Mouse (Mus musculus) liver, embryonic 14.5 days (tissue): ENCODE results near the gene Pgbd5.

Experiments used
- CTCF ChIP-seq: IDR thresholded peaks from 2 replicates; pipeline ENCODE4 v1.5.1; 2016; ENCODE audit warnings: antibody characterized with exemption, low read depth, control low read depth
- EP300 ChIP-seq: IDR thresholded peaks from 2 replicates; pipeline ENCODE4 v1.6.1; 2016; ENCODE audit warnings: antibody characterized with exemption, low read depth

GRCm38 (mm10) chr8:124349663-124350062 is 89.8 kb downstream of the Pgbd5 start:
- peak; percentile 95 for TF ChIP-seq CTCF
- no peak for TF ChIP-seq EP300
